ENCODE assay signal across 11 mouse cellular contexts in genomic region chr17:79136401-79136800, GRCm38 (mm10).
DNase-seq lines count a peak whose midpoint lies in the region.
"Had no signal": no experiment of that assay in that cellular context is flagged by ENCODE, and none has a peak within 500 bp of the region (broad histone marks: within the 10 kb centered on the region; RNA-seq: fewer than 3 reads in every experiment).

No protein-coding gene starts in this region.

- 98% methylated on average over 2 of the region's 2 CpGs for WGBS in midbrain, embryonic 10.5 days

- H3K27ac ChIP-seq in midbrain, embryonic 10.5 days (replicated peaks): no peak overlapping the region
- H3K27ac ChIP-seq: left cerebral cortex, adult 2 months; liver, embryonic 14.5 days; midbrain, embryonic 12.5 days had no signal

- H3K4me3 ChIP-seq in midbrain, embryonic 10.5 days: no peak overlapping the region
- H3K4me3 ChIP-seq: left cerebral cortex, adult 2 months; midbrain, embryonic 12.5 days had no signal

- H3K27me3 ChIP-seq in midbrain, embryonic 10.5 days (ENCODE audit: low read depth, poor library complexity, severe bottlenecking): no peaks in the 10 kb centered on the region
- H3K27me3 ChIP-seq: midbrain, embryonic 12.5 days had no signal

- no peaks in the 10 kb centered on the region for H3K36me3 ChIP-seq in midbrain, embryonic 10.5 days
- H3K36me3 ChIP-seq: midbrain, embryonic 12.5 days had no signal

- no peaks in the 10 kb centered on the region for H3K4me1 ChIP-seq in midbrain, embryonic 10.5 days
- H3K4me1 ChIP-seq: midbrain, embryonic 12.5 days had no signal

- H3K9me3 ChIP-seq in midbrain, embryonic 10.5 days (replicated peaks): no peaks in the 10 kb centered on the region
- H3K9me3 ChIP-seq: midbrain, embryonic 12.5 days had no signal

- DNase-seq in adrenal gland, adult 2 months: peak; percentile 8
- DNase-seq in adrenal gland, postnatal 36 days: no peak
- peak; percentile 68 for DNase-seq in 3134 (ENCODE audit: extremely low read depth, insufficient read length, low spot score)
- peak; percentile 14 to 46 for DNase-seq in cerebellum, postnatal 25 days
- peak; percentile 66 to 73 for DNase-seq in kidney, adult 8-10 months
- DNase-seq in thymus, postnatal 4 days: no peak
- DNase-seq in midbrain, embryonic 10.5 days (ENCODE audit: low spot score): no peak
- no peak for DNase-seq in frontal cortex, adult 2 months (ENCODE audit: extremely low spot score in 1 of 2, low spot score in 1 of 2)

Comparison
In these comparisons a context has a peak if more than half of its experiments do, and no peak if none do; other contexts are left out.
1. DNase-seq: peak in adrenal gland, adult 2 months (single experiment), 3134 (single experiment), cerebellum, postnatal 25 days (2 of 2) and kidney, adult 8-10 months (2 of 2); none in adrenal gland, postnatal 36 days (0 of 2), thymus, postnatal 4 days (single experiment), midbrain, embryonic 10.5 days (single experiment) and frontal cortex, adult 2 months (0 of 2).